Mouse (Mus musculus): ENCODE results near the gene Herc4. TPM values are rescaled to one million over a fixed set of nuclear protein-coding genes. Genes with fewer than 3 reads are reported as not detected.

Gene Herc4
- total RNA-seq, 2 experiments from 2014 or later, result 21.2 to 21.6 TPM

GRCm38 (mm10) chr10:63236663-63237062, 6.9 kb upstream of the Herc4 start:
- no peak for TF ChIP-seq CTCF (IDR thresholded peaks at IDR 0.05)
- H3K27ac ChIP-seq, result no peak overlapping the region
- DNase-seq, result no peak
- no peak overlapping the region for H3K4me3 ChIP-seq
- intact Hi-C loops (cut with DNase I), result no loop called here

DNA sequence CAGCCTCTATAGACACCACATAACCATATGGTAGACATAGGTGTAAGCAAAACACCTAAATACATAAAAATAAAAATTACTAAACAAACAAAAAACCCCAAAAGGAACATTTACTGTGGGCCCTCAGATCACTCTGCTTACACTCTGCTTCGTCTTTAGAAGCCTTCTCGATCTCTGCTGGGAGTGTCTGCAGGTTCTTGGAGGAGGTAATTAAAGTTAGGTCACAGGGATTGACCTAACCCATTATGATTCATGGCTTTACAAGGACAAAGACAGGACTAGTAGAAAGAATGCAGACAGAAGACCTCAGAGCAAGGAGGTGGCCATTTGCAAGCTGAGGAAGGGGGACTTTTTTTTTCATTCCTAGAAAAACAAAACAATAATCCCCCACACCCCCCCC, 6.4 kb upstream of the Herc4 start:
- H3K4me3 ChIP-seq, result no peak overlapping the region
- no peak for DNase-seq
- no peak overlapping the region for H3K27ac ChIP-seq
- TF ChIP-seq CTCF (IDR thresholded peaks at IDR 0.05), result no peak
- intact Hi-C loops (cut with DNase I), result no loop called here

- H3K27ac ChIP-seq, result no peak overlapping the region
- intact Hi-C loops (cut with DNase I), result no loop called here
- H3K4me3 ChIP-seq, result no peak overlapping the region
- no peak for TF ChIP-seq CTCF (IDR thresholded peaks at IDR 0.05)
- no peak for DNase-seq
Measured at GRCm38 (mm10) chr10:63238090-63238489, 5.5 kb upstream of the Herc4 start.

DNA sequence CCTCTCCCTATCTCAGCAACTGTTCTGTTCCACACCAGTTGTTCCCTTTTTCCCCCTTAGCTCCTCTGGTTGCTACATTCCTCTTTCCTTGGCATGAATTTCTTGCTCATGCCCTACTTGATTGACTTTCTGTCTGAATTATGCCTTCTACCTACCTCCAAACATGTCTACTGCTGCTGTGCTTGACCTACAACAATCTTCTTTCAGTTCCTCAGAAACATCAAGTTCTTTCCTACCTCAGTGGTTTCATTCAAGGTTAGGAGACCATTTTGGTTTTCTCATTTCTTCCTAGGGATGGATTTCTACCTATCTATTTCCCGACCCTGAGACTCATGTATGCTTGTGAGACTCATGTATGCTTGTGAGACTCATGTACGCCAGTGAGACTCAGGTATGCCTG, 3.8 kb upstream of the Herc4 start:
- H3K27ac ChIP-seq, result no peak overlapping the region
- intact Hi-C loops (cut with DNase I), result loop anchor here (10.0 kb wide), 1 partner anchor 215 kb away; the partner anchor contains the start of genes Hnrnph3 and Pbld2
- TF ChIP-seq CTCF (IDR thresholded peaks at IDR 0.05), result no peak
- no peak overlapping the region for H3K4me3 ChIP-seq
- DNase-seq, result no peak

GRCm38 (mm10) chr10:63240868-63241271, 2.7 kb upstream of the Herc4 start:
- no peak overlapping the region for H3K27ac ChIP-seq
- intact Hi-C loops (cut with DNase I), result loop anchor here (10.0 kb wide), 1 partner anchor 216 kb away; the partner anchor contains the start of genes Hnrnph3 and Pbld2
- no peak overlapping the region for H3K4me3 ChIP-seq
- TF ChIP-seq CTCF (IDR thresholded peaks at IDR 0.05), result no peak
- no peak for DNase-seq

DNA sequence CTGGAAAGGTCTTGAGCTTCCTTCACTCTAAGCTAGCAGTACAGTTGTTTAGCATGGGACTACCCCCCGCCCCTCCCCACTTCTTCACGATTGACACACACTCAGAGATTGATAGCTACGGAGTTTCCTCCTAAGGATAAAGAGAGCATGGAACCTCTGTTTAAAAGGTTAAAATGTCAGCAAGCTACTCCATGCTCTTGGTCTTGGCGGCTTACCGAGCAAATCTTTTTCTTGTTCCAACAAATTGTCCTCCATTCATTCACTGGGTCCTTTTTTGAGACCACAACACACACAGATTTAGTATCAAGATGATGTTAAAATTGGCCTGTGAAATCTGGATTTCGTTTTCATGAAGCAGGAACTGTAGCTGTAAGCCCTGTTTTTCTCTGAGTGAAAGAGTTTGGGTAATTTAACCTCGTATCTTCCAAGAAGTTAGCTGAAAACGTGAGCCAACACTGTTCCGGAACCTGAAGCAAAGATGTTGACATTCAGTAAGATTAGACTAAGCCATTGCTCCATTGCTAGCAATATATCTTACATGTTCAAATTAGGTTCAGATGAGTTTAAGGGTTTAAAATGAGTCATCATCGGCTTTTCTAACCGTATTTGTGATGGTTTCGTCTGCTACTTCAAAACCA, 693 bp upstream of the Herc4 start:
- peak overlapping the region; percentile 96 for H3K27ac ChIP-seq

DNA sequence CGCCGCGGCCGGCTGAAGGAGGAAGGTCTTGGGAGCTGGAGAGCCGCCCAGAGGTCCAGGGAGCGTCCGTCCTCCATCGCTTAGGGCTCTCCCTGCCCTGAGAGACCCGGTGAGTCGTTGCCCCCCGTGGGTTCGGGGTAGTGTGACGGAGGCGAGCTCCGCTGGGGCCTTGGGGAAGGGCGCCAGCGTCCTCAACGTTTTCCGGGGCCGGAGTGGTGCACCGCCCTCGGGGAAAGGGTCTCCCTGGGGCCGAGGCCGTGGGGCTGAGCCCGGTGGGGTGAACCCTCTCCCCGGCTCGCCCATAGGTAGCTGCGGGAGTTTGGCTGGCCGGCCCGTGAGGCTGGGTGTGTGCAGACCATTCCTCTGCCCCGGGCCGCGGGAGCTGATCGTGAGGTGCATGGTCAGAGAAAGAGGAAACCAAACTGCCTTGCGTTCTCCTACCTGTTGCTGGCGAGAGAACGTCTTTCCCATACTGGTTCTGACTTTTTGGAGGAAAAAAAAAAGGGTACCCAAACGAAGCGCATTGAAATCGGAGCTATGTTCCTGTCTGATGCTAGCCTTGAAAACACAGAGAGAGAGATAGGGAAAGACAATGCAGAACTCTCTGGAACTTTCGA, 553 bp downstream of the Herc4 start:
- intact Hi-C loops (cut with DNase I), result loop anchor here (2.0 to 10.0 kb wide), 2 partner anchors 89 to 219 kb away; partner anchors contain the start of genes Hnrnph3 and Pbld2
- Histone ChIP-seq H3K4me3 (peak overlapping the region; percentile 81), H3K27ac (peak overlapping the region; percentile 96)
- TF ChIP-seq CTCF (IDR thresholded peaks at IDR 0.05), result no peak
- no peak for DNase-seq

More for the DNA sequence above, 693 bp upstream of the Herc4 start:
- peak overlapping the region; percentile 81 for H3K4me3 ChIP-seq
- no peak for TF ChIP-seq CTCF (IDR thresholded peaks at IDR 0.05)
- DNase-seq, result no peak
- intact Hi-C loops (cut with DNase I), result loop anchor here (1.0 to 10.0 kb wide), 3 partner anchors 42 to 218 kb away; partner anchors contain the start of genes Hnrnph3, Pbld2 and Sirt1

DNA sequence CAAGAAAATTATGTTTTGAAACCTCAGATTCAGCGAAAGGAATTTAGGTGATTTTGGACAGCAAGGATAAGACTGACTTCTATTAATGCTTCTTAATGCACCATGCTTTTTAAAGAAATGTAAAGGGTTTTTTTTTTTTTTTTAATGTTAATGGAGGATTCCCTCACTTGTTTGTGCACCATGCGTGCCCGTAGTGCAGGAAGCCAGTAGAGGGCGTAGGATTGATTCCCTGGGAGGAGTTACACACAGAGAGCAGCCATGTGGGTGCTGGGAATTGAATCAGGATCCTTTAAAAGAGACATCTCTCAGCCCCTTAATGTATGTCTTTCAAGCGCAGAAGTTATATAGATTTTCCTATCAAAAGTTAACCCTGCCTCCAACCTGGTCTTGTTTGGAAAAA, 1.1 kb downstream of the Herc4 start:
- intact Hi-C loops (cut with DNase I), result loop anchor here (2.0 to 10.0 kb wide), 2 partner anchors 90 to 220 kb away; partner anchors contain the start of genes Hnrnph3 and Pbld2
- peak; percentile 48 for TF ChIP-seq CTCF (IDR thresholded peaks at IDR 0.05)
- H3K4me3 ChIP-seq, result peak overlapping the region; percentile 81
- DNase-seq, result no peak
- H3K27ac ChIP-seq, result peak overlapping the region; percentile 96

DNA sequence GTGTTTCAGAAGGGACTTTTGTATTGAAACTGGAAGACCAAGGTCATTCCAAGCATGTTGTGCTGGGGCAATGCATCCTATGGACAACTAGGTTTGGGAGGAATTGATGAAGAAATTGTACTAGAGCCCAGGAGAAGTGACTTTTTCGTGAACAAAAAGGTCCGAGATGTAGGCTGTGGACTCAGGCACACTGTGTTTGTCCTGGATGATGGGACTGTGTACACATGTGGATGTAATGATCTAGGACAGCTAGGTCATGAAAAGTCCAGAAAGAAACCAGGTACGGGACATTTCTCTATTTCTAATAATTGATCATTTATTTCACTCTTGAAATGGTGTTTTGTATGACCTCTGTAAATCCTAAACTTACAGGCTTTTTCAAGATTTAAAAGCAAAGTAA, 2.2 kb downstream of the Herc4 start:
- no peak for TF ChIP-seq CTCF (IDR thresholded peaks at IDR 0.05)
- intact Hi-C loops (cut with DNase I), result loop anchor here (2.0 to 10.0 kb wide), 2 partner anchors 91 to 221 kb away; partner anchors contain the start of genes Hnrnph3 and Pbld2

GRCm38 (mm10) chr10:63247457-63247856, 3.8 kb downstream of the Herc4 start:
- H3K4me3 ChIP-seq, result no peak overlapping the region
- no peak for DNase-seq
- intact Hi-C loops (cut with DNase I), result loop anchor here (10.0 kb wide), 1 partner anchor 223 kb away; the partner anchor contains the start of genes Hnrnph3 and Pbld2
- TF ChIP-seq CTCF (IDR thresholded peaks at IDR 0.05), result no peak
- H3K27ac ChIP-seq, result no peak overlapping the region

More for the DNA sequence above, 2.2 kb downstream of the Herc4 start:
- H3K27ac ChIP-seq, result no peak overlapping the region
- DNase-seq, result no peak
- peak overlapping the region; percentile 28; the same call in 1 of the 2 replicates for H3K4me3 ChIP-seq

GRCm38 (mm10) chr10:63248421-63248820, 4.8 kb downstream of the Herc4 start:
- Histone ChIP-seq H3K4me3 (no peak overlapping the region), H3K27ac (no peak overlapping the region)
- intact Hi-C loops (cut with DNase I), result loop anchor here (10.0 kb wide), 1 partner anchor 224 kb away; the partner anchor contains the start of genes Hnrnph3 and Pbld2
- TF ChIP-seq CTCF (IDR thresholded peaks at IDR 0.05), result no peak
- DNase-seq, result no peak

DNA sequence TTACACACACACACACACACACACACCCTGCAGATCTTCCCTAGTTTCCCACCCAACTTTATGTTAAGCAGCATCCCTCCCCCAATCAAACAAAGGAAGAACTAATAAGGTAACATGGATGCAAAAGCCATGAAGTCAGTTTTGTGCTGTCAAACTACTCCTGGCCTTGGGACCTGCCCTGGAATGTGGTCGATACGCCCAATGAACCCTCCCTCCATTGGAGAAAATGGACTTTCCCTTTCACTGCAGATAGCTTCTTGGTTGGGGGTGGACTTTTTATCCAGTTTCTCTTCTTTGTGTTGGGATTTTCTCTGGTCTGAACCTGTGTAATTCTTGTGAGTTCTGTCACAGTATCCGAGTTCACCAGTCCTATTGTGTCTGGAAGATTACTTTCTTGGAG, 15.1 kb downstream of the Herc4 start:
- Histone ChIP-seq H3K4me3 (no peak overlapping the region), H3K27ac (no peak overlapping the region)
- DNase-seq, result no peak
- intact Hi-C loops (cut with DNase I), result loop anchor here (5.0 kb wide), 1 partner anchor 44 kb away; no protein-coding TSS in a partner anchor
- TF ChIP-seq CTCF (IDR thresholded peaks at IDR 0.05), result no peak

DNA sequence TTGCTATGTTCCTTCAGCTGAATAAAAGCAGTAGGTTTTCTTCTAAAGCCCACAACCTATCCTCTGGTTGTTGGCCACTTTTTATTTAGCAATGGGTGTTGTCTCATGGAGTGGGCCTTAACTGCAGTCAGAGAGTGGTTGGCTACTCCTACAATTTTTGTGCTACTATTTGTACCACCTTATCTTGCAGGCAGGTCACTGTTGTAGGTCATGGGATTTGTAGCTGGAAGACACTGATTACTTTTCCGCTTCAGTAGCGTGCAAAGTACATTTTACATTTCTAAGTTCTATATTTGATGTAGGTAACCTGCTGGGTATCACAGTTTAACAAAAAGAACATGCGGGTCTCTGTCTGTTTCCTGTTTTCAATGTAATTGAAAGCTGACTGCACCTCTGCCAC, 15.7 kb downstream of the Herc4 start:
- no peak overlapping the region for H3K27ac ChIP-seq
- intact Hi-C loops (cut with DNase I), result loop anchor here (5.0 kb wide), 1 partner anchor 43 kb away; no protein-coding TSS in a partner anchor
- TF ChIP-seq CTCF (IDR thresholded peaks at IDR 0.05), result no peak
- DNase-seq, result no peak
- H3K4me3 ChIP-seq, result no peak overlapping the region
